Mouse (Mus musculus) ovary, postnatal 36 days (tissue): Measurements from ENCODE around the gene Pdzrn3.

Source experiments
- DNase-seq: peaks from one replicate; pipeline ENCODE4 v3.0.0; 2022; ENCODE audit warnings: low spot score, mixed read lengths

Gene Pdzrn3

GRCm38 (mm10) chr6:101197642-101198041, 180.1 kb downstream of the Pdzrn3 start:
- peak; percentile 46 for DNase-seq

GRCm38 (mm10) chr6:101195891-101196290, 181.8 kb downstream of the Pdzrn3 start:
- DNase-seq = no peak

DNA sequence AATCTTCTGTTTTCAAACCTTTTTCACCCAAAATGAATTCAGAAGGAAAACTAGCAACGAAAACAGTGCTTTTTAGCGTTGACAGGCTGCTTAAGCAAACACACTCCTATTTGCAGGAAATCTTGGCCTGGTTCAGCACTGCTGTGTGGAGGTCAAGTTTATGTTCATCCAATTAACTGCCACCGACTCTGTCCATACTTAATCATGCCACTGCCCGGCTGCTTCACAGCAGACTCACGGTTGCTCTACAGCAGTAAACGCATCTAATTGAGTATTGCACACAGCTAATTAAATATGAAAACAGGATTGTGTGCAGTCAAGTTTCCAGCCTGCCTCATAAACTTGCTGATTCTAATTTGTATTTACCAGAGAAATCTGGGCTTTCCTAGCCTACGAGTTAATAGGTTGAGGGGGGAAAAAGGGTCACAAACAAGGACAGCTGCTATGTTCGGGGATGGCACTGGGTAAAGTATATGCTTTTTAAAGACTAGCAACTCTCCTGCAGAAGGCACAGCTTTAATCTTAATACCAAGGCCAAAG, 183.2 kb downstream of the Pdzrn3 start:
- no peak for DNase-seq

- no peak for DNase-seq
Observed at GRCm38 (mm10) chr6:101191576-101191975, 186.1 kb downstream of the Pdzrn3 start.

DNA sequence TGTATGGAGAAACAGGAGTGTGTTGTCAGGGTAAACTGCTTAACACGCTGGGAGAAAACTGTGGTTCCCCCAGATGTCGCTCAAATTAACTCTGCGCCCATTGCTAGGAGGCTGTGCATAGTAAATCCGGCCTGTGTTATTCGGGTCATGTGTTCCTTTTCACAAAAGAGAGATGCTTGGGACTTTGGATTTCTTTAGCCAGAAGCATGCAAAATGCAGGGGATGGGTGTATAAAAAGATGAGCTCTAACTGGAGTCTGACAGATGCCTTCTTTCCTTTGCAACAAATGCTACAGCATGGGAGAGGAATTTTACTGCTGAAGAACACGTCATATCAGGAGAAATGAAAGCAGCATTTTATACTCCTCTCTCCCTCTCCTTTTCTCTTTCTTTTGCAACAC, 190.4 kb downstream of the Pdzrn3 start:
- DNase-seq = no peak

- no peak for DNase-seq
Observed at GRCm38 (mm10) chr6:101186887-101187286, 190.8 kb downstream of the Pdzrn3 start.

- no peak for DNase-seq
Observed at GRCm38 (mm10) chr6:101184103-101184785, 193.5 kb downstream of the Pdzrn3 start.

DNA sequence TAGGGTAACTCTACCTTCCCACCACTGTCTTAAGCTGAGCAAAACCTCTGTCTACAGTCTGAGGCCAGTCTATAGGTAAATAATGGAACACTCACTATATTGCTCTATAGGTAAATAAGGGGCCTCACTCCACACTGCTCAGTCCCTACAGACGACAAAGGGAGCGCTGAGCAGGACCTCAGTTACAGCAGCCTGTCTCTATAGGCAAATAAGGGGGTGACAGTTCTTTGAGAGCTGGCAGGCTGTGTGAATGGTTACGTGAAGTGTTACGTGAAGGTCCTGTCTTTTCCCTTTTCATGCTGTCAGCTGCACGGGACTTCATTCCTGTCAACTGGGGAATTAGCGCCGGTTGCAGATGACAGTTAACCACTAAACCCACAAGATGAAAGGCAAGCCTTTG, 207.0 kb downstream of the Pdzrn3 start:
- DNase-seq = no peak

GRCm38 (mm10) chr6:101153511-101153921, 224.2 kb downstream of the Pdzrn3 start:
- DNase-seq = no peak

- DNase-seq = no peak
Observed at GRCm38 (mm10) chr6:101135368-101135767, 242.3 kb downstream of the Pdzrn3 start.

DNA sequence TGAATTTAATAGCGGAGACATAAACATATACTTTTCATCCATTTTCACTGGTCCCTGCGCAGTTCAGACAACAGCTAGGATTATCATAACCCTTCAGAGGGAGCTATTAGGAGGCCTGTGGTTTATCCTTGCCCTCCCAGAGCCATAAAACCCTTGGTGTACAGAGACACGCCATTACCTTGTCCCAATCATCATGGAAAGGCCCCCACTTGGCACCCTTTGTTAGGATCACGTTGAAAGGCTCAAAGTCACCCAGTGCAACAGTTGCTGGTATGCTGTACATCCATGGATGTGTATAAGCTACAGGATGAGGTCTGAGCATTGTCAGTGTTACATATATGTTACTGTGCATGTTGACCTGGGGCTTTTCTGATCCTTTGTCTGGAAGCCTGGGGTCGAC, 252.3 kb downstream of the Pdzrn3 start:
- DNase-seq = no peak

GRCm38 (mm10) chr6:101108951-101109350, 268.7 kb downstream of the Pdzrn3 start:
- DNase-seq = no peak

DNA sequence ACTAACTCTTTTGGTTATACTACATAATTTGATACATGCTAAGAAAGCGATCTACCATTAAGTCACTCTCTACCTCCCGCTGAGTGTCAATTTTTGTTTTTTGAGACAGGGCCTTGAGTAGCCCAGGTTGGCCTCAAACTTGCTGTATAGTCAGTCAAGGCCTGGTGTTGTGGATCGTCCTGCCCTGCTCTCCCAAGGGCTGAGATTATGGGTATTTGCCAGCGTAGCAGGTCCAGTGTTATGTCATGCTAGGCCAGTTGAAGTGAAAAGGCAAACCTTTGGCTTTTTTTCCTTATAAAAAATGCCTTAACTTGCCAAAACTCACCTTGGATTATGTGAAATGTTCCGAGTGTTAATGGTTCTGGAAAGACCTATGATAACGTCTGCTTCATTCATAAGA, 274.2 kb downstream of the Pdzrn3 start:
- DNase-seq = no peak

DNA sequence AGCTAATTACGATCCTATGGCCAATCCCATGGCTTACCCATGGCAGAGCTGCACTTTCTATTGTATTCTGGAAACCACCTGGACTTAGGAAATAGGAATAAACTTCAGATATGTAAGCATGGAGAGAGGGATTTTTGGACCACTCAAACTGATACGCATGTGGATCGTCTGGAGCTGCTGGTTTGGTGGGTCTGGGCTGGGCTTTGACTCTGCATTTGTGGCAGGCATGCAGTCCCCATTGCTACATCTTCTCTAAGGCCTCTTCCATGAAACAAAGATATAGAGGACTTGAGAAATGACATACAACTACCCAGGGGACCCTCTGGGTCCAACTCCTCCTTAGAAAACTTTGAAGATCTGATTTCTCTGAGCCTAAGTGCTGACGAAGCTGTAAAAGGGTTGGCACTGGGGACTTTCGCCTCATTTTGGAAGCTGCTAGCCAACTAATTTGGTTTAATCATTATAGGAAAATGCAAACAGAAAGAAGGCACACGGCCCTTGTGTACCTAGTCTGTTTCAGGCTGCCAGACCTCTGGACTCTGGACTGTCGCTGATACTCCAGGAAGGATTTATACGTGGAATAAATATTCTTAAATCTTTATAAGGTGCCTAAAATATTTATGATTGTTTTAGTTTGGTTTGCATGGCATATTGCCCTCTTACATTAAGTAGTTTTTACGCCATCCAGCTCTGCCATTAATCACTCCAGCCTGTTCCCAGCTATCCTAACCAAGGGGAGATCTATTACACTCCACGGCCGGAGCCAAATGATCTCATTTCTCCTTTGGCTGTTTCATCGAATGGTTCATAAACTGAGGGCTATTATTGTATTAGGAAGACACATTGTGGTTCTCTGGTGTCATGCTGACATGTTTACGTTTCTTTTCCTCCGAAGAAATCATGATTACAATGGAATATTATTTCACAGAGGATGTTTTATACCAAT, 275.7 kb downstream of the Pdzrn3 start:
- no peak for DNase-seq
